Mouse (Mus musculus) heart, adult 18-20 months (tissue): ENCODE results near the gene Snx15. TPM values are rescaled to one million over a fixed set of nuclear protein-coding genes. Genes with fewer than 3 reads are reported as not detected.
A peak's percentile ranks its signal among the peaks of the same experiment; 100 is the strongest.
"Not testable (repeated sequence)": the region's sequence is repeated elsewhere in the genome, so short reads cannot be mapped to it uniquely, and the experiment has no call there.

Experiments used
- DNase-seq, 2 experiments: peaks; one replicate each; pipeline ENCODE4 v3.0.0; 2021 to 2022; ENCODE audit warnings: mixed read lengths in 1 of 2
- long read RNA-seq, 2 experiments: library from polyadenylated mRNA; stranded (forward); transcript quantifications; one replicate each; pipeline ENCODE4 v2.0.0; 2021
- total RNA-seq, 2 experiments: library from RNA; stranded (reverse); gene quantifications; 2 replicates each; pipeline ENCODE4 v1.2.3; 2021

Gene Snx15
- 10 to 100 TPM; 13.9 to 15.2 TPM for total RNA-seq
- long read RNA-seq, experiment 1, transcript Snx15-201 (8 exons, 1,635 nt): major isoform, 24 of 26 reads
- long read RNA-seq, experiment 1, partial matches to known transcripts: 0 of 26 reads
- long read RNA-seq, experiment 1, other reads (novel, unspliced or antisense): 2 of 26 reads
- long read RNA-seq, experiment 2, transcript Snx15-201 (8 exons, 1,635 nt): major isoform, 12 of 15 reads
- long read RNA-seq, experiment 2, partial matches to known transcripts: 0 of 15 reads
- long read RNA-seq, experiment 2, other reads (novel, unspliced or antisense): 3 of 15 reads

- peak; percentile 96 to 97 for DNase-seq
Observed at GRCm38 (mm10) chr19:6127760-6128341, at the start of gene Snx15. Gene Snx15, minus strand, starts transcription at chr19:6128304.

DNA sequence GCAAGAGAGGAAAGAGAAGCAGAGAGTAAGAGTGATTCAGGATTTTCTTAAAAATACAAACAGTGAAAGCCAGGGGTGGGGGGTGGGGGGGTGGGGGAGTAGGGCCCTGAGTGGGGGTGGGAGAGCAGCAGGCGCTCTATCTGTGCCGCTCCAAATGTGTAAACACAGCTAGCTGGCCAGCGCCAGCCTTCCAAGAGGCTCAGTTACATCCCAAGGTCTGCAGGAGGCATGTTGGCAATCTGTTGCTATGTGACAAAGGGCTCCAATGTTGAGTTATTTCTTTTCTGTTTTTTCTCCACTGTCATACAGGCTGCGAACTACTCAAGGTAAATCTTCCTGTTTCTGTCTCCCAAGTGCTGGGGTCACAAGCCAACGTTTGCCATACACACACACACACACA is 46.7 kb upstream of the Snx15 start:
- DNase-seq: no peak

DNA sequence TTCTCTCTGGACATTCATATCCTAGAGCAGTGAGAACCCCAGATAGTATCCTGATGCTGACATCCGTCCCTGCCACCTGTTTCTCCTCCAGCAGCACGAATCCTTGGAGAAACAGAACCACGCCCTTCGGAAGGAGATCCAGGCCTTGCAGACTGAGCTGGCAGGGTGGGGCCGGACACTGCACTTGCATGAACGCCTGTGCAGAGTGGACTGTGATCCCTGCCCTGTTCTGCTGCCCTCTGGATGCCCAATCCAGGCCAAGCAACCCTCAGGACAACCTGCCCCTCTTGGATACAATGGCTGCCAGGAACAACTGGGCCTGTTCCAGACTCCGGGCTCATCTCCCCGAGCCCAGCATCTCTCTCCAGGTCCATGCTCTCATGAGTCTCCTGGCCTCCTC is 43.1 kb upstream of the Snx15 start:
- DNase-seq: no peak

GRCm38 (mm10) chr19:6166750-6167149 is 38.6 kb upstream of the Snx15 start:
- no peak for DNase-seq

GRCm38 (mm10) chr19:6163872-6164547 is 35.9 kb upstream of the Snx15 start:
- DNase-seq: peak; percentile 56 to 82

- no peak for DNase-seq
Observed at GRCm38 (mm10) chr19:6157220-6157619, 29.1 kb upstream of the Snx15 start.

DNA sequence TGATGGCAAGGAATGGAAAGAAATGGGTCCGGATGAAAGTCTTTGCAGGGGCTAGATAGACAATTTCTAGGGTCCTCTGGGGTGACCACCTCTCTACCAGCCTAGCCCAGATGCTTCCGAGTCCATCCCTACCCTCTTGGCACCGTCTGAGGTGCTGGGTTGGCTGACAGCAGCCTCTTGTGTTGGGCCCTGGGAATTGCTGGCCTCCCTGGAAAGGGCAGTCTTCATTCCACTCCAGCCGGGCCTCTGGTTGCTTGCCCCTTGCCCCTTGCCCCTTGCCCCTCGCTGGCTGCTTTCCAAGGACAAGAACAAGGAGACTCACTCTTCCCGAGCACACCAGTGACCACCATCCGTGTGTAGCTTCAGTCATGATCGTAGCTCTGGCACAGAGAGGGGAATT is 28.3 kb upstream of the Snx15 start:
- DNase-seq: no peak

- DNase-seq: no peak
Observed at GRCm38 (mm10) chr19:6155174-6155573, 27.1 kb upstream of the Snx15 start.

- no peak for DNase-seq
Observed at GRCm38 (mm10) chr19:6144842-6145241, 16.7 kb upstream of the Snx15 start.

DNA sequence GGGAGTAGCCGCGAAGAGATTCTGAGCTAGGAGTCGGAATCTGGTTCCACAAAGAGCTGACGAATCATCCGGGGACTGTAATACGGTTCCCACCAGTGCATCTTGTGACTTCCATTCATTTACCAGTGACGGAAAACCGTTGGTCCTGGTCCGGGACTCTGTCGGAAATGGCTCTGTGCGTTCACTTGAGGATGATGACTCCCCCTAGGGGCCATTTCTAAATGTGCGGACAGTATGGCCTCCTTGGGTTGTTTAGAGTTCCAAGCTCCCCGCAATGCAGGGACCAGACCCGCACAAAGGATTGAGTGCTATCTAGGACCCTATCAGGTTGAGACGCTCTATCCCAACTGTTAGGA is 13.3 kb upstream of the Snx15 start, which contains the start of gene Arl2:
Gene Arl2 (minus strand): TSS at position 155 of the 356 bp plus-strand sequence.
- peak; percentile 81 to 83 for DNase-seq

DNA sequence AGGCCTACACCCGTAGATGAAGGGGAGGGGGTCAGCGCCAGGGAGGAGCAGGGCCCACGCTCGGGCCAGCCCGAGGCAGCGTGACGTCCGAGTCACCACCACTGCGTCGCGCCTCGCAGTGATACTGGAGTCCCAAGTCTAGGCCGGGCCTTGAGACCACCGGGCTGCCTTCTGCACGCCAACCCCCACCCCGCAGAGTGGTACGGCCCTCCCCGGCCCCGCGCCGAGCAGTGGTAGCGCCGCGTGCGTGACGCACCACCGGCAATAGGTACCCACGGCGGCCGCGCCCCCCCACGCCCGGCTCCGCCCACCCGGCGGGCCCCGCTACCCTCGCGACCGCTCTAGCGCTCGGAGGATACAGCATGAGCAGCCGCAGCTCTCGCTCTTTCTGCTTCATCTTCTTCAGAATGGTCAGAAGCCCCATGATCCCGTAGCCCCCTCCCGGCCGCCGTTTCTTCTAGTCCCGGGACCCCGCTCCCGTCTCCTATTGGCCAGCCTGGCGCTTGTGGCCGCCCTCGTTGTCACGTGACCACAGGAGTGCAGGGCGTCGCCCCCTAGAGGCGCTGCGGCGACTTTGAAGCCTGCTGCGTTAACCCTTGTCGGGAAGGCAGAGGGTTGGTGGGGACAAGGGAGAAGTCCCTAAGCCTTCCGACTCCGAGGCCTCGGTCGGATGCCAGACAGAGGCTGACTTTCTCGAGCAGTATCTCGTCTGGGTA is 12.7 kb upstream of the Snx15 start, which contains the start of gene Batf2:
Gene Batf2 (plus strand): TSS at position 306 of the 716 bp plus-strand sequence.
- peak; percentile 93 for DNase-seq

DNA sequence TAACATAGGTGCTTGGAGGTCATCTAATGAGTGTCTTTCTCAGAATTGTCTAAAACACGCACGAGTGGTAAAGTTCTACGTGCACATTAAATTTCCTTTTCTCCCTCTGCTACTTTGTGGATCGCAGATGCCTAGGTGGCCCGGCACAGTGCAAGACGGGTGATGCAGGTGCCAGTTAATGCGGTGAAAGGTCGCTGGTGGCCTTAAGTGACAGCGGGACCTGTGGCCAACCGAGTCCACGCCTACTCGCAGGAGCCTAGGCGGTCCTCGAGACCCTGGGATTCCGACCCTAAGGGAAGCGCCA is 12.2 kb upstream of the Snx15 start:
- no peak for DNase-seq

- DNase-seq: no peak
Observed at GRCm38 (mm10) chr19:6139701-6140100, 11.6 kb upstream of the Snx15 start.

GRCm38 (mm10) chr19:6136397-6136796 is 8.3 kb upstream of the Snx15 start:
- DNase-seq: no peak

- not testable (repeated sequence) for DNase-seq
Observed at GRCm38 (mm10) chr19:6133197-6133596, 5.1 kb upstream of the Snx15 start.

DNA sequence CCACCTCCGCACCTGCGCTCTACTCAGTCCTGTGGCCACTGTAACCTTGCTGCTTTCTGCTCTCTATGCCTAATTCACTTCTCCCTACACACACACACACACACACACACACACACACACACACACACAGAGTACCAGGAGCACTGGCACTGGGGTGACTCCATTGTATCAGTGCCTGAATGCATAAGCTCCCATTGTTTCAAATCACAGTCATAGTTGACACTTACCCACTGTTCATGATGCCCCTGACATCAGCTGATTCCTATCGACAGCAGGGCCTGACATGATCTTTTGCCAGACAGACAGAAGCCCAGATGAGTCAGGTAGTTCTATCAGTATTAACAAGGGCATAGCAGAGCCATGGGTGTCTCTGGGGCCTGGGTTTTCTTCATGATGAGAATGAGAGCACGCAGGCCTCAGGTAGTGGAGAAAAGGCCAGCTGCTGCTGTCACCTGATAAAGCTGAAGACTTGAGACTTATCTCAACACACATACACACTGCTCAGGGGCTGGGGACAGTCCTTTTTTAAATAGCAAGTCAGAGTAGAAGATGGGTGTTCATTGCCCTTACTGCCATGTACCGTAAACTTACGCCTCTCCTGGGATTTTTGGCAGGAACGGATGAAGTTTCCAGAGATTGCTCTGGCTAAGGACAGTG is 4.2 kb upstream of the Snx15 start:
- DNase-seq: no peak

GRCm38 (mm10) chr19:6130414-6131128 is 2.5 kb upstream of the Snx15 start:
- DNase-seq: not testable (repeated sequence)

- no peak for DNase-seq
Observed at GRCm38 (mm10) chr19:6126789-6127580, 1.1 kb downstream of the Snx15 start.

- peak; percentile 31 to 80 for DNase-seq
Observed at GRCm38 (mm10) chr19:6126289-6126688, 1.8 kb downstream of the Snx15 start.

DNA sequence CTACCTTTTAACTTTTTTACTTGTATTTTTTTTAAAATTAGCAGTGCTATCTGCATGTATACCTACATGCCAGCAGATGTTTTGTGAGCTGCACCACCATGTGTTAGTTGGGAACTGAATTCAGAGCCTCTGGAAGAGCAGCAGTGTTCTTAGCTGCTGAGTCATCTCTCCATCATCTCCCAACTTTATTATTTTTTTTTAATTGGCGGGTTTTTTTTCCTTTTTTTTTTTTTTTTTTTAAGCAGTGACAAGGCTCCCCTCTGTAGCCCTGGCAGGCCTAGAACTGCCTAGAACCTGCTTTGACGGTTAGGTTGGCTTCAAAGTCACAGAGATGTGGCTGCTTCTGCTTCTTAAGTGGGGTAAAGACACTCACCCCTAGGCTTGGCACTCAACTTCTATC is 3.2 kb downstream of the Snx15 start:
- DNase-seq: no peak

GRCm38 (mm10) chr19:6123330-6123729 is 4.8 kb downstream of the Snx15 start:
- no peak for DNase-seq
